Mouse (Mus musculus): ENCODE results near the gene Evx1.

Gene Evx1

GRCm38 (mm10) chr6:52313391-52314303 is at the start of gene Evx1:
TSS of gene Evx1 (plus strand) at chr6:52313498.
- no peak for DNase-seq (ENCODE audit: low spot score in 2 of 2)

GRCm38 (mm10) chr6:52264106-52264790 is 49.0 kb upstream of the Evx1 start:
- no peak for DNase-seq (ENCODE audit: low spot score in 2 of 2)

- no peak for DNase-seq (ENCODE audit: low spot score in 2 of 2)
Measured at GRCm38 (mm10) chr6:52265306-52265912, 47.9 kb upstream of the Evx1 start.

GRCm38 (mm10) chr6:52265913-52266665 is 47.2 kb upstream of the Evx1 start:
- no peak for DNase-seq (ENCODE audit: low spot score in 2 of 2)

- no peak for DNase-seq (ENCODE audit: low spot score in 2 of 2)
Measured at GRCm38 (mm10) chr6:52266666-52266985, 46.7 kb upstream of the Evx1 start.

GRCm38 (mm10) chr6:52267221-52267620 is 46.1 kb upstream of the Evx1 start:
- DNase-seq (ENCODE audit: low spot score in 2 of 2): no peak

- DNase-seq (ENCODE audit: low spot score in 2 of 2): no peak
Measured at GRCm38 (mm10) chr6:52267691-52268090, 45.6 kb upstream of the Evx1 start.

GRCm38 (mm10) chr6:52268341-52268740 is 45.0 kb upstream of the Evx1 start:
- DNase-seq (ENCODE audit: low spot score in 2 of 2): no peak

GRCm38 (mm10) chr6:52268756-52269155 is 44.5 kb upstream of the Evx1 start:
- no peak for DNase-seq (ENCODE audit: low spot score in 2 of 2)

GRCm38 (mm10) chr6:52270494-52271480 is 42.5 kb upstream of the Evx1 start:
- DNase-seq (ENCODE audit: low spot score in 2 of 2): peak; percentile 29 to 72

GRCm38 (mm10) chr6:52272766-52273655 is 40.3 kb upstream of the Evx1 start:
- DNase-seq (ENCODE audit: low spot score in 2 of 2): no peak

GRCm38 (mm10) chr6:52273656-52274280 is 39.5 kb upstream of the Evx1 start:
- no peak for DNase-seq (ENCODE audit: low spot score in 2 of 2)

- no peak for DNase-seq (ENCODE audit: low spot score in 2 of 2)
Measured at GRCm38 (mm10) chr6:52274576-52274975, 38.7 kb upstream of the Evx1 start.

- DNase-seq (ENCODE audit: low spot score in 2 of 2): no peak
Measured at GRCm38 (mm10) chr6:52275563-52276280, 37.6 kb upstream of the Evx1 start.

GRCm38 (mm10) chr6:52276382-52276781 is 36.9 kb upstream of the Evx1 start:
- DNase-seq (ENCODE audit: low spot score in 2 of 2): no peak

GRCm38 (mm10) chr6:52276920-52277319 is 36.4 kb upstream of the Evx1 start:
- no peak for DNase-seq (ENCODE audit: low spot score in 2 of 2)

- no peak for DNase-seq (ENCODE audit: low spot score in 2 of 2)
Measured at GRCm38 (mm10) chr6:52281084-52281483, 32.2 kb upstream of the Evx1 start.

GRCm38 (mm10) chr6:52283896-52284295 is 29.4 kb upstream of the Evx1 start:
- DNase-seq (ENCODE audit: low spot score in 2 of 2): no peak

- no peak for DNase-seq (ENCODE audit: low spot score in 2 of 2)
Measured at GRCm38 (mm10) chr6:52290186-52290585, 23.1 kb upstream of the Evx1 start.

Measured in urinary bladder, postnatal 4 days (tissue).